Mouse (Mus musculus) liver, embryonic 14.5 days (tissue): ENCODE data around the gene Exoc3l.

Experiments
- CTCF ChIP-seq: IDR thresholded peaks from 2 replicates; pipeline ENCODE4 v1.5.1; 2016; ENCODE audit warnings: antibody characterized with exemption, low read depth, control low read depth
- EP300 ChIP-seq: IDR thresholded peaks from 2 replicates; pipeline ENCODE4 v1.6.1; 2016; ENCODE audit warnings: antibody characterized with exemption, low read depth

DNA sequence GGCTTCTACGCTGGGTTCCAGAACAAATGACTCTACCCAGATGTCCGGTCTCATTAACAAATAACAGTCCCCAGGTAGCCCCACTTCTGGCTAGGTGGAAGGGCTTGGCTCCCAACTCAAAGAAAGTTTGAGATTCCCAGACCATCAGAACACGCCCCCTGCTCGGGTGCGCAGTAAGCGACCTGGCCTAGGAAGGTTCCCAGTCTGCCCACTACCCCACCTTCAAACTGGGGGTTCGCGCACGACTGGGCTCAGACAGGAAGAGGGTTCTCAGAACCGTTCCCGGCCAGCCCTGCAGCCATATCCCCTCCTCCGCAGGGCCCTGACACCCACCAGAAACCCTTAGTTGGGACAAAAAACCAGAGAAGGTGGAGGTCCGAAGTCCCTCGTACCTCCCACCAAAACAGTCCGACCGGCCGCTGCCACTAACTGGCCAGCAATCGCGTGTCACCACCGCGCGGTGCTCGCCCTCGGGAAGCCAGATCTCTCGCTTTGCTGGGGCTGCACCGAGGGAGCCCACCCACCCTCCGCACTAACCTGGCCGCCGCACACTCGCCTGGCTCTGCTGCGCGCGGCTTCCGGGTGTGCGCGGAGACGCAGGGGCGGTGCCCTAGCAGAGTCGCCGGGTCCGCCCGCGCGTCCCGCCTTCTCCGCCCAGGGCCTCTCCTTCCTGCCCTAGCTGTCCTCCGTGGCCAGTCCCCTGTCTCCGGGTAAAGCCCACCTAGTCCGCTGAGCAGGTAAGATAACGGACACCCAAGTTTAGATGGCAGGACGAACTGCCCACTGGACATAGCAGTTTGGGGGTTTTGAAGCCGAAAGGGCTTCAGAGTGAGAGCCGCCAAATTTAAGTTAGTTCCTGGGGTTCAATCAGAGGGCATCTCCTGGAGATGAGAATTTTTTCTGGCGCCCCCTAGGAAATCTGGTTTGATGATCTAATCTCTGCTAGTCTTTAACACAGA is 31.6 kb downstream of the Exoc3l start, which contains the start of the genes Tradd and Fbxl8:
- TF ChIP-seq CTCF, result no peak
- TF ChIP-seq EP300, result no peak
